Mouse (Mus musculus): ENCODE results near the gene Tbata.

The Tbata gene

GRCm38 (mm10) chr10:61167333-61168096, 4.2 kb upstream of the Tbata start:
- DNase-seq = peak; percentile 4 to 13

DNA sequence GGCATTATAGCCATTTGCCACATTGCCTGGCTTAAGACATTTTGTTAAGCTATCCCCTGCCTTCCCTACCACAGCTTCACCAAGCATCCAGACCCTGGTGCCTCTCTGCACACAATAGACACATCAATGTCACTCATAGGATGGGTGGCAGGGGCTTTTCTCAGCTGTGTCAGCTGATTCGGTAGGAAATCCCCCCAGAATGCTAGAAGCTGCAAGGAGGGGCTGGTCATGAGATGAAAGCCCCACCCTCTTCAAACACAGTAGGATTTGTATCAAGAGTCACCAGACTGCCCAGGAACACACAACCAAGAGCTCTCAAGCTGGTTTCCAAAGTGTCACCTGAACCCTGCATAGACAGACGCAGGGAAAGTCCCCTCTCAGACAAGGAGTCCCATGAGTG, 3.4 kb upstream of the Tbata start:
- DNase-seq = peak; percentile 15 to 23

DNA sequence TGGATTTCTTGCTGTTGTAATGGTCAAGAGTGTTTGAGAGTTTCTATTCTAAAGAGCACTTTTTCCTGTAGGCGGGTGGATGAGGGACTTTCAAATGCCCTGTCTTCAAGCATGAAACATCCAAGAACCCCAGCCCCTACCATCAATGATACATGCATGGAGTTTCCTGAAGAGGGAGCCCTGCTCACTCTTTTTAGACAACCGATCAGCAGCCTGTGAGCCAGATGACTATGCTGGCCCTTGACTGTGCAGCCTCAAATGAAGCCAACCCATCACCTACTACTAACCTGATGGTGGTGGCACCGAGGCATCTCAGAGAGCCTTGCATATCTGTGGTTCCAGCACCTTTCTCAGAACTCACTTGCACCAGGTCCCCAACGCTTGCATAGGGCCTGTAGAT, 742 bp downstream of the Tbata start:
- no peak for DNase-seq

DNA sequence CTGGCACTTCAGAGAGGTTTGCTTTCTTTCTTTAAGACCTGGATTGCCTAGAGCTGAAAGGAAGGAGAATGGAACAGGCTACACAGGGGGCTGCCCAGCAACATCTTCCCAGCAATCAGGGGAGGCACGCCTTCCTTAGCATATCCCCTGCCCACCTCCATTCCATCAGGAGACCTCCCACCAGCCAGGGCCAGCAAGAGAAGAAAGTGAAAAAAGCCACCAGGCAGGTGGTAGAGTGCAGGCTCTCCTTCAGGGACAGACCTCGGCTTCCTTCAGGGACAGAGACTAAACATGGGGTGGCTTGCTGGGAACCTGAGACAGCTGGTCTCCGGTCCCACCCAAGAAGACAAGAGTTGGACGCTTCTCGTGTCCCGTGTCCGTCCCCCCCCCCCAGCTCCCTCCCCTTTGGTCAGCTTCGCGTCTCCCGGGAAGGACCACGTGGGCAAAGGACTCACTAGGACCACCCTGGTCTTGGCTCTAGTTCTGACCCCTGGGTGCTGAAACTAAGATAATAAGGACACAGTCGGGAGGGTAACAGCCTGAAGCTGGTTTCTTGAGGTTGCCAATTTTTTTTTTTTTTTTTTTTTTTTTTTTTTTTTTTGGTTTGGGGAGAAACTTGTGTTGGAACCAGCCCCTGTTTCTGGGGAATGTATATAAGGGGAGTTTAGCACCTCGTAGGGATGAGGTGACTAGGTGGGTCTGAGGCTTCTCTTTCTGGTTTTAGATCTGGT, 3.1 kb downstream of the Tbata start:
- no peak for DNase-seq

DNA sequence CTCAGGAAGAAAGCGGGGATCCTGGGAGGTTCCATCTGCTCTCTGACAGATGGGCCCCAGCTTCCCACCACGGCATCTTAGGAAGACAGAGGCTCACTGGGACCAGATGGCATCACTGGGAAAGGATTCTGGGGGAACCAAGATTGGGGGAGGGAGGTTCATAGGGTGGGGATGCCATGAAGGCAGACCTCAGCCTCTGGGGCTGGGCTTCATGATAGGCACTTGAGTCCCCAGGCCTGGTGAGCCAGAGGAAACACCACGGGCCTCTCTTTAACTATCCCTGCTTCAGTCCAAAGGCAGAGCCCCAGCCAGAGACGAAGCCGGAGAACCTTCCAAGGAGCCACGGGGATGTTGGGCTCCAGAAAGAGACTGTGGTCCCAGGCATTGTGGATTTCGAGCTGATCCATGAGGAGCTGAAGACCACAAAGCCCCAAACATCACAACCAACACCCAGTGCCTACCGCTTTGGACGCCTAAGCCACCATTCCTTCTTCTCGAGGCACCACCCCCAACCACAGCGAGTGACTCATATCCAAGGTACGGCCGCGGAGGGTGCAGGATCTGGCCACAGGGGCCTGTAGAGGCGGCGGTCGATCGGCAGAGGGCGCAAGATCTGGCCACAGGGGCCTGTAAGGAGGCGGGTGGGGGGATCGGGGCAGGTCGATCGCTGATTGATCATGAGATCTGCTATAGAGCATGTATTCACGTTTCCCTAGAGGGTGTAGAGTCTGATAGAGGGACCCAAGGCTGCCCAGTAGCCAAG, 3.9 kb downstream of the Tbata start:
- DNase-seq = peak; percentile 31 to 33

GRCm38 (mm10) chr10:61176221-61176790, 4.6 kb downstream of the Tbata start:
- DNase-seq = no peak

GRCm38 (mm10) chr10:61177751-61178150, 6.0 kb downstream of the Tbata start:
- DNase-seq = no peak

GRCm38 (mm10) chr10:61178687-61179086, 6.9 kb downstream of the Tbata start:
- no peak for DNase-seq

GRCm38 (mm10) chr10:61179927-61180326, 8.2 kb downstream of the Tbata start:
- no peak for DNase-seq

- DNase-seq = no peak
Observed at GRCm38 (mm10) chr10:61187001-61187400, 15.2 kb downstream of the Tbata start.

GRCm38 (mm10) chr10:61188010-61188409, 16.3 kb downstream of the Tbata start:
- no peak for DNase-seq

DNA sequence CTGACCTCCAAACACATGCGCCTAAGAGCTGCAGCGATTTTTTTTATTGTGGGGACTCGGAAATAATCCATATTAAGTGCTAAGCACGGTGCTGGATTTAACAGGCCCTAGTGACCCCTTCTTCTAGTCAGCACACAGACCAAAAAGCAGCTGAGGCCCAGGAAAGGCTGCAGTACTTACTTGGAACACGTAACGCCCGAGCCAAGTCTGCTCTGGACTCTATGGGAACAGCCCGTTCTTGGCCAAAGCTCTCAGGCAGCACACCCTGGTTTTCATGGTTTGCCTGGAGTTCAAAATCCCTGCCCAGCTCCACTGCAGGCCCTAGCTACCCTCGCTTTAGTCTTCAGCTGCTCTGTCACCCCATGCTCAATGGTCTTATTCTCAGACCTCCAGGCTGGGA, 22.9 kb downstream of the Tbata start:
- DNase-seq = no peak

- DNase-seq = no peak
Observed at GRCm38 (mm10) chr10:61195216-61195615, 23.5 kb downstream of the Tbata start.

DNA sequence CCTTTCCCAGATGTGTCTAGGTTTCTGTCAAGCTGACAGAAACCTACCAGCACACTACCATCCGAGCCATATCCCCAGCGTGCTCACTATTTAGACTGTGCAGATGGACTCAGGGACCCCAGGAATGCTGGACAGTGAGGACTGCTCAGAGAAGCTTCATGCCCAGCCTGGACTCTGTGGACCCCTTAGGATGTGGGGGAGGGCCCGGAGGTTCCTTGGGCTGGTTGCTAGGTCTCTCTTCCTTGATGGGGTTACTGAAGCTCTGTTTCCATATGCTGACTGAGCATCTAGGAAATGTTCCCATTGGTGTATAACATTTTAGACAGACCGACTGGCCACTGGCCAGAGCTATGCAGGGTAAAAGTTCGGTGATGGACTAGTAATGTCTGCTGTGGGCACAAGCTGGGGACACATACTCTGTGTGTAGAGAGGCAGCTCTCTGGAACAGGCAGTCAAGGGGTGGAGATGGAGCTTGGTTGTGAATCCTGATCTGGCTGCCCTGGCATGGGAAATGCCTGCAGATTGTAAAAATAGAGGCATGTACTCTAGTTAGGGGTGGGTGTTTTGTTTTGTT, 24.1 kb downstream of the Tbata start:
- no peak for DNase-seq

DNA sequence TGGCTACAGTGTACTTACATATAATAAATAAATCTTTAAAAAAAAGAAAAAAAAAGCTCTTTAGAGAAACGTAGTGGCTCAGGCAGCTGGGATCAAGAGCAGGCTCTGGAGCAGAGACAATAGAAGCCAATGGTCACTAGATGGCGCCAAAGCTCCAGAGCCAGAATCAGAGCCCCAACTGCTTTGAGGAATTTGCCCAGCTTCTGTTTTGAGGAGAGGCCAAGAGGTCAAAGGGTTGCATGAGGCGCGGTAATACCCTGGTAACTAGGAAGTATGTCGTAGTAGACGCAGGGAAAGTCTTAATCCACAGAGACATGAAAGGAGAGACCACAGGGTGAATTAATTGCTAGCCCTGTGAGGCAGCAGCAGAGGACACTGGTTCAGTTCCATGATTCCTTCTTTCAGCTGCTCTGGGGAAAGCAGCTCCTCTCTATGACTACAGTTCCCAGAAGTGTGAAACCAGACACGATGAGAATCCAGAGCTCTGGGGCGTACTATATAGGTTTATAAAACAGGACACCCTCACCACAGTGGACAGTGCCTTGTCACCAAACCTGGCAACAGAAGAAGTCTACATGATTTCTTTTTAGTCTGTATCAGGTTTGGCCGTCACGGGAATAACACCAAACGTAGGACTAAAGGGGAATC, 27.9 kb downstream of the Tbata start:
- peak; percentile 77 to 78 for DNase-seq

- DNase-seq = no peak
Observed at GRCm38 (mm10) chr10:61200232-61200820, 28.6 kb downstream of the Tbata start.

- no peak for DNase-seq
Observed at GRCm38 (mm10) chr10:61200998-61201397, 29.2 kb downstream of the Tbata start.

- DNase-seq = no peak
Observed at GRCm38 (mm10) chr10:61201596-61202318, 30.0 kb downstream of the Tbata start.

GRCm38 (mm10) chr10:61203930-61204329, 32.2 kb downstream of the Tbata start:
- DNase-seq = no peak

GRCm38 (mm10) chr10:61208114-61208684, 36.4 kb downstream of the Tbata start:
- no peak for DNase-seq

DNA sequence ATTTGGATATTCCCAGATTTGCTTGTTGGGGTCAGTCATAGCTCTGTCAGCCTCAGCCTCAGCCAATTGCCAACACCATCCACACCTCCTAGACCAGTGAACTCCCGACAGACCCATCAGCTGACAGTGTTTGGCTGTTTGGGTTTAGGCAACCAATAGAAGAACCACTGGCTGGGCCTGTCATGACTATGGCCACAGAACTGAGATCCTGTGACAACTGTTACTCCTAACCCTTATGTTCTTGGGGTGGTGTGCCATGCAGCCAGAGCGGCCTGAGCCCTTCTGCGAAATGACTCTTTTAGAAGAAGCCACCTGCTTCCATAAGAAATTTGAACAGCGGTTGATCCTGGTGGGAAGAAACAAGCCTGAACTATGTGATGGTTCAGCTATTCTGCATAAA, 39.4 kb downstream of the Tbata start:
- no peak for DNase-seq

Measured in B cell, adult 2 months (primary cell).